Mouse (Mus musculus) CH12.LX (cell line): ENCODE measurements around the gene Reep6.

ENCODE experiments used
- CHD2 ChIP-seq: IDR thresholded peaks from 2 replicates; pipeline ENCODE4 v1.6.1; 2011; ENCODE audit warnings: low read length, improper control_type of control experiment
- CTCF ChIP-seq, 2 experiments: IDR thresholded peaks in 1 of 2; conservative IDR thresholded peaks in 1 of 2; 2 replicates each; pipeline ENCODE4 v1.5.1; 2011 to 2012; ENCODE audit warnings: low read depth in 2 of 2, low read length in 2 of 2, improper control_type of control experiment in 1 of 2, inconsistent platforms in 1 of 2, mild to moderate bottlenecking in 1 of 2, moderate library complexity in 1 of 2
- EP300 ChIP-seq: IDR thresholded peaks from 2 replicates; pipeline ENCODE4 v1.6.1; 2011; ENCODE audit warnings: low read length, improper control_type of control experiment
- JUND ChIP-seq: conservative IDR thresholded peaks from 2 replicates; pipeline ENCODE4 v1.6.1; 2011; ENCODE audit warnings: low read depth, low read length, improper control_type of control experiment
- MAX ChIP-seq: IDR thresholded peaks from 2 replicates; pipeline ENCODE4 v1.6.1; 2011; ENCODE audit warnings: low read length, improper control_type of control experiment
- NRF1 ChIP-seq: IDR thresholded peaks from 2 replicates; pipeline ENCODE4 v1.6.1; 2014; ENCODE audit warnings: low read depth, mild to moderate bottlenecking, inconsistent platforms, low read length, improper control_type of control experiment, moderate library complexity
- POLR2A ChIP-seq: IDR thresholded peaks from 2 replicates; pipeline ENCODE4 v1.6.1; 2011; ENCODE audit warnings: low read depth, mild to moderate bottlenecking, improper control_type of control experiment, low read length
- RAD21 ChIP-seq: IDR thresholded peaks from 2 replicates; pipeline ENCODE4 v1.6.1; 2011; ENCODE audit warnings: low read depth, mild to moderate bottlenecking, low read length, improper control_type of control experiment, moderate library complexity
- SIN3A ChIP-seq: IDR thresholded peaks from 2 replicates; pipeline ENCODE4 v1.6.1; 2012; ENCODE audit warnings: low read length, improper control_type of control experiment, inconsistent platforms
- TCF12 ChIP-seq: IDR thresholded peaks from 2 replicates; pipeline ENCODE4 v1.6.1; 2014; ENCODE audit warnings: low read depth, mild to moderate bottlenecking, inconsistent platforms, low read length, improper control_type of control experiment
- UBTF ChIP-seq: IDR thresholded peaks from 2 replicates; pipeline ENCODE4 v1.6.1; 2012; ENCODE audit warnings: low read depth, mild to moderate bottlenecking, inconsistent platforms, low read length, improper control_type of control experiment, moderate library complexity
- USF1 ChIP-seq: IDR thresholded peaks from 2 replicates; pipeline ENCODE4 v1.6.1; 2014; ENCODE audit warnings: low read depth, mild to moderate bottlenecking, inconsistent platforms, low read length, improper control_type of control experiment
- ZNF384 ChIP-seq: IDR thresholded peaks from 2 replicates; pipeline ENCODE4 v1.6.1; 2012; ENCODE audit warnings: low read depth, low read length, improper control_type of control experiment, inconsistent platforms

GRCm38 (mm10) chr10:80297526-80298133 lies 32.1 kb upstream of the Reep6 start:
- TF ChIP-seq TCF12: no peak
- no peak for TF ChIP-seq ZNF384
- no peak for TF ChIP-seq SIN3A
- TF ChIP-seq POLR2A: no peak
- TF ChIP-seq CTCF (conservative IDR thresholded peaks at IDR 0.05 in 1 of 2, IDR thresholded peaks at IDR 0.05 in 1 of 2; ENCODE audit: low read depth in 2 of 2, low read length in 2 of 2): no peak
- TF ChIP-seq EP300: no peak
- TF ChIP-seq RAD21: no peak
- no peak for TF ChIP-seq CHD2
- TF ChIP-seq MAX: no peak
- TF ChIP-seq NRF1: no peak
- TF ChIP-seq UBTF: no peak
- TF ChIP-seq USF1: no peak
- TF ChIP-seq JUND: no peak
